Mouse (Mus musculus): ENCODE data around the gene Fut8.
"Not testable (repeated sequence)": the region's sequence is repeated elsewhere in the genome, so short reads cannot be mapped to it uniquely, and the experiment has no call there.

Fut8 gene

DNA sequence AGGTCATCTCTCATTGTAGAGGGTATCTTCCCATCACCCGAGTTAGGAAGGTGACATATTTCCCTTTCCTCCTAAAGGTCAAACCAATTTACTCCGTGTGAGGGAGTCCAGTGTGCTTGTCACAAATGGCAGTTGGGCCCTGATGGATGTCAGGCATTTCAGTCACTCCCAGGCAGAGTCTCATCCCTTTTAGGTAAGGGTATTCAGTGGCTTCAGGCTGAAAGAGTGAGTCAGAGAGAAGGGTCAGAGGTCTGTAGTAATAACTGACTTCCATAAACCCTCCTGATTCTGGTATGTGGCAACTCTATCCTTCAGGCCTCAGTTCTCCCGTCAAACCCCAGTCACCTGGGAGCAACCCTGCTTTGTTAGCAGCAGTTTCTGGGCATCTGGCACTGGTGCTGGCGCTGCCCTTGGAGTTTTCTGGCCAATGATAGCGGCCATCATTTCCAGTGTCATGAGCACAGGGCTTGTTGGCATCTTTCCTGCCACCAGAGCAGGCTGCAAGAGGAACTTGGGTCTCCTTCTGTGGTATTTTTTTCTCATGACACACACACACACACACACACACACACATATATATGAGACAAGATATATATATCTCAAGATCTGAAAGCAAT lies 262.6 kb downstream of the Fut8 start:
- DNase-seq (ENCODE audit: low read depth): no peak

DNA sequence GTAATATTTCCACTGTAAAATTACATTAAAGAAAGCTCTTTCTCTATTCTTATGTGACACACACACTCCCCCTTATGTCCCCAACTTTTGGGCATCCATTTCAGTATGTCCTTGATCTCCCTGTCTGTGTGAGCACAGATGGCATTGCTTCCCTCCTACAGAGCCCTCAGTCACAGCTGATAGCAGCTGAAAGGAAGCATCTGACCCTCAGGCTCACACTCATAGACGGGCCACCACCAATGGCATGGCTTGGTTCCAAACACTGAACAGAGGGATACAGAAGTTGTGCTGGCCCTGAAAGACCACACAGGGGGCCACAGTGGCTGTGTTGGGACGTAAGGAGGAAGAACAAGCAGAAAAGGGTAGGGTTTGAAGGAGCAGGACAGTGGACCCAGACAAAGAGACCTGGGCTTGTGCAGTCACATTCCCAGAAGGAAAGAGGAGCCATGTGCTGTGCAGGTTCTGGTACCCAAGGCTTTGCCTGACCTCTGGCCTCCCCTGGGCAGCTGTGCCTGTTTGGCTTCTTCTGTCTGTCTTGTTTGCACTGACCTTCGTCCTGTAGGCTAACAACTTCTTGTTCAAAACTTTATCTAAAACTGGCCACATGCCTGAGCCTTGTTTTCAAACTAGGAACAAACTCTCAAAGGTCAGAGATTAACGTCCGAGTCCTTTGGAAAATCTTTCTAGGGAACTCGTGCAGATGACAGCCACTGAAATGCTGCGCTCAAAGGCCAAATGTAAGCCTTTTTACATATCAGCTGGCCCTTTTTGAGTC lies 263.7 kb downstream of the Fut8 start:
- no peak for DNase-seq (ENCODE audit: low read depth)

DNA sequence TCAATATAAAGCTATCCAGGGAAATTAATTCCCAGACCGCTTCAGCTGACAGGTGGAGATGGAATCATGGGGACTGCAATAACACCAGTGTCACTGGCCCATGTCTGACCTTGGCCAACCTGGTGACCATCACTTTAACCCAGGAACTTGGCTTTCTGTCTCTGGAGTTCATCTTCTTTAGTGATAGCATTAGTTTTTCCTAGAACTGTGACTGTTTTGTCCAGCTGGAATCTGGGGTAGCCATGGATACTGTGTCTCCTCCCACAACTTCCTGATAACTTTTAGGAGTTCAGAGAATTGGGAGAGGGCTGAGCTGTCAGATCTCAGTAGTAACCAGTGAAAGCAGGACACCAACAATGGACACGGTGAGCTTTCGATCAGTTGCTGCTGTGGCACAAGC lies 264.3 kb downstream of the Fut8 start:
- no peak for DNase-seq (ENCODE audit: low read depth)

DNA sequence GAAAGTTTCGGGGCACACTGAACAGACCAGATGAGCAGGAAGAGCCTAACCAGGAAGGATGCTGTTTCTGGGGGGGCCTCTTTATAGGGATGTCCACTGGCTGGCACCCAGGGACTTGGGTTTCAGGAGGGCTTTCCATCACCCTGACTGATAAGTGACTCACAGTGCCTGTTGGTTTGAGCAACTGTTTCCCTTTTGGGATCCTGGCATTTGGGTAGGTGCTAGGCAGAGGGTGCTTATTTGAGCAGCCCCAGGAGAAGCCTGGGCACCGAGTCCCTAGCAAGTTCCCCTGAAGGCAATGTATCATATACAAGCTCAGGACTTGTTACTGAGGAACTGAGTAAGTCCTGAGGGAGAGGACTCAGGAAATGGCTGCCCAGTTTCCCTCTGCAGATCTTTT lies 267.5 kb downstream of the Fut8 start:
- no peak for DNase-seq (ENCODE audit: low read depth)

DNA sequence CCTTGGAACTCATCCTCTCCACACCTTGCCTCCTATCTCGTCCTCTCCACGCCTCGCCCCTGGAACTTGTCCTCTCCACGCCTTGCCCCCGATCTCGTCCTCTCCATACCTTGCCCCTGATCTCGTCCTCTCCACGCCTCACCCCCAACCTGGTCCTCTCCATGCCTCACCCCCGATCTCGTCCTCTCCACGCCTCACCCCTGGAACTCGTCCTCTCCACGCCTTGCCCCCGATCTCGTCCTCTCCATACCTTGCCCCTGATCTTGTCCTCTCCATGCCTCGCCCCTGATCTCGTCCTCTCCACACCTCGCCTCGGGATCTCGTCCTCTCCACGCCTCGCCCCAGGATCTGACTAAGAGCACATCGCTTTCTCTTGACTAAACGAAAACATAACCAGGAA lies 269.8 kb downstream of the Fut8 start:
- DNase-seq (ENCODE audit: low read depth): no peak

DNA sequence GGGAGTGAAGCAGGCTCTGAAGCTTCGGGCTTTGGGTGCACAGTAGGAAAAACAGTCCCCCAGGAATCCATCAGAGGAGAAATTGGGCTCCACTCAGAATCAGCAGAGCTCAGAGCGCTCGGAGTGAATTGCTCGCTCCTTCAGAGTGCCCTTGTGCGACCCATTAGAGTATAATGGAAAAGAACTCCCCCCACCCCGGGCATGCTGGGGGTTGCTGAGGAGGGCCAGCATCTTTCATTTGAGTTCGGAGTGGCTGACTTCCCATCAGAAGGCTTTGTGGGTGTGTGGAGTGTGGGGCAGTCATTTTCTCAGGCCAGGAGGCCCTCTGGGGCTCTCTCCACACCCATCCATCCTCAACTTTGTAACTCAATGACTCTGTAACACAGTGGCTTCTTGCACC lies 272.8 kb downstream of the Fut8 start:
- no peak for DNase-seq (ENCODE audit: low read depth)

DNA sequence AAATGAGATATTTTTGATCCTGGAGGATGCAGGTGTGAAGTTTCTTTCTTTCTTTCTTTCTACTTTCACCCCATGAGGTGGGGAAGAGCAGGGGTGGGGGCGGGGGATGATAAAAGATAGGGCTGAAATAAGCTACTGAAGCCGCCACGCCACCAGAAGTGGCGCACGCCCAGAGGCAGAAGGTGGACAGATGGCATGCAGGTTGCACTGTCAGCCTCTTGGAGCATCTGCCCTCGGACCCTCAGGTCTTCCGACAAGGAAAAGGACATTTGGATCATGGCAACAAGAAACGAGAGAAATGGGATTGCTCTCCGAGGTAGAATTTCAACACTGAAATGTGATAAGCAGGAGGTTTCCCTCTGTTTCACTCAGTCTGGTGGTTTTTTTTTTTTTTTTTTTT lies 273.3 kb downstream of the Fut8 start:
- no peak for DNase-seq (ENCODE audit: low read depth)

DNA sequence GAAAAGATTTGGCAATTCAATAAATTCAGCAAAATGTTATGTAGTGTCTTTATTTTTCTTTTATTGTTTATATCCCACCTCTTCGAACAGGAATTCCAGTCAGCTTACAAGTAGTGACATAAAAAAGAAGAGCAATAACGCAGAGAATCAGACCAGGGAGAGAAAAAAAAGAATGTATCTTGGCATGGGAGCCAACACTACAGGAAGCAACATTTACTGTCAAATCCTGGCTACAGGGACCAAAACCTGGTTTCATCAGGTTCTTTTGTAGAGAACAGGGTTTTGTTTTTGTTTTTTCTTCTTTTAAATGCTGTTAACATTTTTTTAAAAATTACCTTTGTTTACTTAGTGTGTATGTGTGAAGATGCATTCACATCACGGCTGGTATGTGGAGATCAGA lies 273.7 kb downstream of the Fut8 start:
- no peak for DNase-seq (ENCODE audit: low read depth)

DNA sequence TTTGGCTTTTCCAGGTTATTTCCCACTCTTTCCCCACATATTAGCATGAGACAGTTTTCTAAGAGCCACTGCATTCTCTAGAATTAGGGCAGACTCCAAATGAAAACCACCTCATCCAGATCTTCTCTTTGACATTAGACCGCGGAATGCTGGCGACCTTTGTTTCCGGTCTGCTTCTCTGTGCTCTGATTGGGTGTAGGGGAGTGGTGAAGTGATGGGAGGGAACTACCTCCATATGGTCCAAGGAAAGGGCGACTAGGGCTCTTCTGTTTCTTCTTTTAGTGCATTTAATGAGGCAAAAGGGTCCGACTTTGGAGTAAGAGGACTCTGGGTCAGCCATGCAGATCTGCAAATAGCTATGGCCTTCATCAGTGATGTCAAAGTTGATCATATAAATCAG lies 278.9 kb downstream of the Fut8 start:
- DNase-seq (ENCODE audit: low read depth): no peak

DNA sequence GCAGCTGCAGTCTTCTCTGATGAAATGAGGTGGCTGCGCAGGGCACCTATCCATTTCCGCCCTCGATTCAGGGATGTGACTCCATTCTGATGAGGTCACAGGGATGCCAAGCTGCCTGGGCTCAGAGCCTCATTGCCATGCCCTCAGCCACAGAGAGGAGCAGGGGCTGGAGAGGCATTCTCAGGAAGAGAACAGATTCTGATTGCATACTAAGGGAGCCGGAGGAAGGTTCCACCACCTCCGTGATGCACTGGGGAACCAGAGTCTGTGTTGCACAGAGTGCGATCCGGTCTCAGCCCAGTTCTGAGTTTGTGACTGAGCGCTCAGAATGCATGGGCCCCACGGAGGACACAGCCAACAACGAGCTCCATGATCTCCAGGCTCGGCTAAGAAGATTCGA lies 279.8 kb downstream of the Fut8 start:
- DNase-seq (ENCODE audit: low read depth): no peak

DNA sequence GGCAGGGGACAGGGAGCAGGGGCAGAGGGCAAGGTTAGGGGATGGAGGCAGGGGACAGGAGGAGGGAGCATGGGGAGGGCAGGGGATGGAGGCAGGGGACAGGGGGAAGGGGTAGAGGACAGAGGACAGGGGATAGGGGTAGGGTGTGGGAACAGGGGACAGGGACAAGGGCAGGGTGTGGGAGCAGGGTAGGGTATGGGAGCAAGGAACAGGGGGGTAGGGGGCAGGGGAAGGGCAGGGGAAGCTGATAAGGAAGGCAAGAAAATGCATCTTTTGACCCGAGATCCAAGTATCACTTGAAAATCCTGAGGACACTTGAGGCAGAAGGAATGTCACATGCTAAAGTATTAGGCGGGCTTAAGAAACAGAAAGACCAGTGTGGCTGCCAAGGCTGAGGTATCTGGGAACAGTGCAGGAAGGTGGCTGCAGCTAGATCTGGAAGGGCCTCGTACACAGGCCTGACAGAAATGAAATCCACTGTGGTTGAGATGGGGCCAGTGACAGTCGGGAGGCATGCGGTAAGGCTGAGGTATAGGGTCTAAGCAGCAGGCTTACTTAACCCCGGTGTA lies 281.7 kb downstream of the Fut8 start:
- DNase-seq (ENCODE audit: low read depth): no peak

DNA sequence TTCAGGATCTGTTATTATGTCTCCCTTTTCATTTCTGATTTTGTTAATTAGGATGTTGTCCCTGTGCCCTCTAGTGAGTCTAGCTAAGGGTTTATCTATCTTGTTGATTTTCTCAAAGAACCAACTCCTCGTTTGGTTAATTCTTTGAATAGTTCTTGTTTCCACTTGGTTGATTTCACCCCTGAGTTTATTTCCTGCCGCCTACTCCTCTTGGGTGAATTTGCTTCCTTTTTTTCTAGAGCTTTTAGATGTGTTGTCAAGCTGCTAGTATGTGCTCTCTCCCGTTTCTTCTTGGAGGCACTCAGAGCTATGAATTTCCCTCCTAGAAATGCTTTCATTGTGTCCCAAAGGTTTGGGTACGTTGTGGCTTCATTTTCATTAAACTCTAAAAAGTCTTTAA lies 286.1 kb downstream of the Fut8 start:
- not testable (repeated sequence) for DNase-seq (ENCODE audit: low read depth)

All from naive thymus-derived CD4-positive, alpha-beta T cell, adult 2 months (primary cell).